Mouse (Mus musculus) retina, adult 2 months (tissue): ENCODE results near the gene Rmnd5a.
"Not testable (repeated sequence)": the region's sequence is repeated elsewhere in the genome, so short reads cannot be mapped to it uniquely, and the experiment has no call there.

Experiments used
- DNase-seq: peaks from one replicate; pipeline ENCODE4 v3.0.0-alpha.2; 2012; ENCODE audit warnings: low read depth, low spot score

Rmnd5a gene

GRCm38 (mm10) chr6:71440492-71441250, at the start of gene Rmnd5a:
Gene Rmnd5a, minus strand, starts transcription at chr6:71440637.
- DNase-seq: peak; percentile 97

DNA sequence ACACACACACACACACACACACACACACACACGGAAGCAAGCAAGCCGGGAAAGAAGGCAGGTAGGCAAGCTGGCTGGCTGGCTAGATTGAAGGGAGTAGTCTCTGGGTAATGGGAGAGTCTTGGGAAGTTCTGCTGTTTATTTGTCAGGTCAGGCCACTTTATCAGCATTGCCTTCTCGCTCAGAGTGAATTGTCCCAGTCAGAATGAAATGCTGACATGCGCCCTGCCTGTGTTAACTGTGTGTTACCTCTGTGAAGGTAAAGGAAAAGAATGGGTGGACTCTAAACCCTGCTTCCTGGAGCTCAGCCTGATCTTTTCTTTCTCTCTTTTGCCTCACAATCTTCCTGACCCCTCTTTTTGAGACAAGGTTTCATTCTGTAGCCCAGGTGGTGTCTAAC, 47.5 kb upstream of the Rmnd5a start:
- no peak for DNase-seq

DNA sequence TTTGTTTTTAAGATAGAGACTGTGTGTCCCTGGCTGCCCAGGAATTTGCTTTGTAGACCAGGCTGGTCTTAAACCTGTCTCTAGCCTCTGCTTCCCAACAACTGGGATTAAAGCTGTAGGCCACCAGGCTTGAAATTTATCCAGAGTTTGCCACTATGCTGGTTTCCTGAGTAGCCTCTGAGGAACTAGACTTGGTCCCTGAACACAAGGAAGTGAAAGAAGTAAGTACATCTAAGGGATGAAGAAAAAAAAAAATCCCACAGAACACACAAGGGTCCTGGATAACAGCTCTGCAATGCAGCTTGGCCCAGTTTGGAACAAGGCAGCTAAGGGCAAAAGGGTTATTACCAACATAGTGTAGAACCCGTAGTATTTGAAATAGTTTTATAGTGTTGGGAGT, 46.4 kb upstream of the Rmnd5a start:
- no peak for DNase-seq

GRCm38 (mm10) chr6:71486226-71486625, 45.8 kb upstream of the Rmnd5a start:
- DNase-seq: no peak

GRCm38 (mm10) chr6:71485246-71485645, 44.8 kb upstream of the Rmnd5a start:
- no peak for DNase-seq

DNA sequence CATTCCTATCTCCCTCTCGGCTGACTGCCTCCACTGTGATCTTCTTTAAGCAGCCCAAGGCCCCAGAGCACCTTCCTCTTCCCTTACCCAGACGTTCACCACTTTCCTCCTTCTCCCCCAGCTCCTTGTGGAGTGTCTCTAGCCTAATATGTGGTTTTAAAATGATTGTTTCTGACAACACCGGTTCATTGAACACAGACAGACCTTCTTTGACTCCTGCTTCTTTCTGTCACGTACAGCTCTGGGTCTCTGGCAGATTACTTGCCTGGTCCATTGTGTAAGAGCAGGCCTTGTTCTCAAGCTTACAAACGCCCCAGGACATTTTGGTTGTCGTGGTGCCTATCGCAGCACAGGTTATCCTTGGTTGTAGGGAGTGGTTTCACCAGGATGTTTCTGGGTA, 40.7 kb upstream of the Rmnd5a start:
- no peak for DNase-seq

GRCm38 (mm10) chr6:71480136-71480535, 39.7 kb upstream of the Rmnd5a start:
- no peak for DNase-seq

DNA sequence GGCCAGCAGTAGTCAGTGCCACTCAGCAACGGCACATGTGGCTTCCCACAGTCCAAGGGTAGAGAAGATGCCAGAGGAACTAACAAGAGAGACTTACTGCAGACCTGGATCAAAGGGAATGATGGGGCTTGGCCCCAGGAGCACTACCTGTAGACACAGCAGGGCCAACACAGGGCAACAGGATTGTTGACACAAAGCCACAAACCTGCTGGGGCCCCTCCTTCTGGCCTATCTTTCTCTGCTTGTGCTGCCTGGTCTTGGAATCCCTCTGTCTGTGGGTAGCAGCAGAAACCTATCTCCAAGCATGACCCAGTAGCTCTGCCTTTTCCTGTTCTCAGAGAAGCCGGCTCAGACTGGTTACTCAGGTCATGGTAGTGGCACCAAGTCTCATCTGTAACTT, 39.2 kb upstream of the Rmnd5a start:
- not testable (repeated sequence) for DNase-seq

GRCm38 (mm10) chr6:71478816-71479568, 38.6 kb upstream of the Rmnd5a start:
- not testable (repeated sequence) for DNase-seq

- no peak for DNase-seq
These were observed 36.3 kb upstream of the Rmnd5a start for GRCm38 (mm10) chr6:71476783-71477182.

- no peak for DNase-seq
These were observed 35.2 kb upstream of the Rmnd5a start for GRCm38 (mm10) chr6:71475604-71476003.

DNA sequence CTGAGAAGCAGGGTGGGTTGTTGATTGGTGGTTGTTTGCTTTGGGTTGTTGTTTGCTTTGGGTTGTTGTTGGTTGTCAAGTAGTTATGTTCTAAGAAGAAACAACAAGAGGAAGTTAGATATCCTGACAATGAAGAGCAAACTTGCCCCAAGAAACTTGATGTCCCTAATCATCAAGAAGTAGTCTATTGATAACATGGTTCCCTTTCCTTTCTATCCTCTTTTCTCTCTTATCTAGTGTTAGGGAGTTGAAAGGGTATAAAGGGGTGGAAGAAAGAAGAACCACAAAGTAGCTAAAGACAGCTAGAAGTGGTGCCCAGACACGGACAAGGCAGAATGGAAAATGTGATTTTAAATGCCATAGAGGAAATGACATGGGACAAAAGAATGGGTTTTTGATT, 32.3 kb upstream of the Rmnd5a start:
- no peak for DNase-seq

- DNase-seq: no peak
These were observed 31.5 kb upstream of the Rmnd5a start for GRCm38 (mm10) chr6:71471830-71472520.

DNA sequence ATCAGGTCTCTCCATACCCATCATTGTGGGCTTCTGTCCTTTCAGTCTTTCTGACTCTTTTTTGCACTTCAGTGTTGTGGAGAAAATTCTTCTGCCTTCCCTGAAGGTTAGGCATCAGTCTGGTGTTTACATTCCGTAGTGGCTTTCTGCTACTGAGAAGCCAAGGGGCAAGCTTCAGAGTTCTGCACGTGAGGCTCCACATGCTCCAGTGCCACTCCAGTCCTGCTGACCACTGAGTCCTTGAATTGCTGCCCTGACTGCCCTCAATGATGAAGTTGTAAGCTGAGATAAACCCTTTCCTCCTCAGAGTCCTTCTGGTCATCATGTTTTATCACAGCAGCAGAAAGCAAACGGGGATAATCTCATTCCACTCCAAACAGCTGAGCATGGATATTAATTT, 28.9 kb upstream of the Rmnd5a start:
- DNase-seq: no peak

DNA sequence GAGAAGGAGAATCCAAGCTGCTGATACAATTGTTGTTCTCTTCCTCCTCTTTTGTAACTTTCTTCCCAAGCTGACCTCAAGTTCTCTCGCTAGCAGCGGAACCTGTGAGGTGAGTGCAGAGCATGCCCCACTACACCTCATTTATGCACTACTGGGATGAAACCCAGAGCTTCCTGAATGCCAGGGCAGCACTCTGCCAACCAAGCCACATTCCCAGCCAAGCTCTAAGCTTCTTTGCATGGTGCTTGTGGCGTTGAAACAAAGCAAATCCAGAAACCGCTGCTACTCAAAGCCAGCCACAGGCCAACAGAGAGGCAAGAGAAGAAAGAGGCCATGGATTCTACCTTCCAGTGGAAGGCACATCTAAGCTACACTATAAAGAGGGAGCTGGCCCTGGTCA, 27.3 kb upstream of the Rmnd5a start:
- DNase-seq: no peak

- no peak for DNase-seq
These were observed 24.7 kb upstream of the Rmnd5a start for GRCm38 (mm10) chr6:71465146-71465545.

GRCm38 (mm10) chr6:71457956-71458608, 17.6 kb upstream of the Rmnd5a start:
- no peak for DNase-seq

DNA sequence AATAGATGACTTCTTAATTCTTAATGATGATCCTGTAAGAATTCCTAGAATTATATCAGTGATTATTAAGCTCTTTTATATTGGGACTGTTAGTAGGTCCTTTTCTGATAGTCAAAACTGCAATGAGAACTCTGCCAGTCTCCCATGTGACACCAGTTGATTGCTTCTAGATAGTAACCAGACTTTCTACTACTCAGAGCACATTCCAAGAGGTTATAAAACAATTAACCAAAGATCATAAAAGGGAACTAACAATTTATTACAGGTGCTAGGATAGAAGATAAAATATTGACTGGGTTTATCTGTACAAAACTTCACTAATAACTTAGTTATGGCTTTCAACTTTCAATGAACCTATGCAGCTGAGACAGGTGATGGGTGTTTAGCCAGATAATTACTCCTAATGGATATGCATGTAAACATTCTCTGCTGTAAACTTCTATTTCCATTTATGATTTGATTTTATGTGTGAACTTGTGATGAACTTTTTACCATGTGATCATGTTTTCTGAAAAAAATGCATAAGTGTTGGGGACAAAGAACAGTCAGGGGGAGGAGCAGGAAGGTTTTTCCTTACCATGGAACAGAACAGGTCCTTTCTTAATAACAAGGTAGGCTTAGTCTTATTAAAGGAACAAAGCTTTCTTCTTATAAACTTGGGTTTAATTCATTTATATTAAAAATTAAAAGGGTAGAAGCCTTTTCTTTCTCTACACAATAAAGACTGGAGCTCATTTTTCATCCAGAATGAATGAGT, 13.7 kb upstream of the Rmnd5a start:
- not testable (repeated sequence) for DNase-seq

- DNase-seq: no peak
These were observed 12.4 kb upstream of the Rmnd5a start for GRCm38 (mm10) chr6:71452792-71453191.

- DNase-seq: no peak
These were observed 5.1 kb upstream of the Rmnd5a start for GRCm38 (mm10) chr6:71445560-71445959.

DNA sequence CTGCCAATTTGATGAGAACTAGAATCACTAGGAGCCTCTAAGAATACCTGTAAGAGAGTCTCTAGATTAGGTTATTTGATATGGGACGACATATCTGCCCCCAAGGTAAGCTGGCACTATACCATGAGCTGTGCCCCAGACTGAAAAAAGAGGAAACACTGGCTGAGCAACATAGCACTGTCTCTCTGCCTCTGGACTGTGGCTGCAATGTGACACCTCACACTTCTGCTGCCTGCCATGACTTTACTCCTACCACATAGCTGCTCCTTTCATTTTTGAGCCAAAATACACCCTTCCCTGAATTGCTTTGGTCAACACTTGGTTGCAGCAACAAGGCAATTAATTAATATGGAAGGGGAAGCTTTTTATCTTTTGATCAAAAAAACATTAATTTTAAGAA, 4.3 kb upstream of the Rmnd5a start:
- DNase-seq: no peak
